Mouse (Mus musculus): ENCODE data around the gene Clec10a.

DNA sequence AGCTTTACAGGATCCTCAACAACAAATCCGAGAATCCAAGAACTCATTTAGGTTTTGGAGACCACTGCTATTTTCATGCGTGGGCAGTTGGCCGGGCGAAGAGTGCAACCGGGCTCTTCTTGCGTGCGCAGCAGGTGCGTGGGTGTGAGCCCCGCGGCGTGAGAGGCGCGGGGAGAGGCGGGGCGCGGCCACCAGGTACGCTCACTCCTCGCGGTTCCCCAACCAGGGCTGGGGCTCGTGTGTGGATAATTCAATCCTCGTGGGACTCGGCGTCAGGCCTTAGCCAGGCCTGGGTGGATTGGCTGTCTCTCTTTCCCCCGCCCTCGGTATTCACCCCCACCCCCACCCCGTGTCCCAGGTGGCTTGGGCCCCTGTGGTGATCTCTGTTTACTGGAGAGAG, 57.7 kb downstream of the Clec10a start:
- no peak for TF ChIP-seq CTCF (IDR thresholded peaks at IDR 0.05; ENCODE audit: control insufficient read depth, insufficient read depth, low read length)
- TF ChIP-seq POLR2A (IDR thresholded peaks at IDR 0.05; ENCODE audit: borderline replicate concordance, control insufficient read depth, low read depth, low read length), result no peak

All from bone marrow, adult 2 months (tissue).